Mouse (Mus musculus): ENCODE measurements at regions not wholly inside any gene's neighbourhood (a gene's known extent, or its start where the extent isn't known, plus 50 kb on each side); places are given as distances from the start of the nearest gene placed in this dataset.

- ATAC-seq, result no peak
Measured at GRCm38 (mm10) chr2:173456083-173456482, 66.3 kb upstream of the 1700021F07Rik start.

- no peak for ATAC-seq
Measured at GRCm38 (mm10) chr2:173456924-173457623, 65.3 kb upstream of the 1700021F07Rik start.

DNA sequence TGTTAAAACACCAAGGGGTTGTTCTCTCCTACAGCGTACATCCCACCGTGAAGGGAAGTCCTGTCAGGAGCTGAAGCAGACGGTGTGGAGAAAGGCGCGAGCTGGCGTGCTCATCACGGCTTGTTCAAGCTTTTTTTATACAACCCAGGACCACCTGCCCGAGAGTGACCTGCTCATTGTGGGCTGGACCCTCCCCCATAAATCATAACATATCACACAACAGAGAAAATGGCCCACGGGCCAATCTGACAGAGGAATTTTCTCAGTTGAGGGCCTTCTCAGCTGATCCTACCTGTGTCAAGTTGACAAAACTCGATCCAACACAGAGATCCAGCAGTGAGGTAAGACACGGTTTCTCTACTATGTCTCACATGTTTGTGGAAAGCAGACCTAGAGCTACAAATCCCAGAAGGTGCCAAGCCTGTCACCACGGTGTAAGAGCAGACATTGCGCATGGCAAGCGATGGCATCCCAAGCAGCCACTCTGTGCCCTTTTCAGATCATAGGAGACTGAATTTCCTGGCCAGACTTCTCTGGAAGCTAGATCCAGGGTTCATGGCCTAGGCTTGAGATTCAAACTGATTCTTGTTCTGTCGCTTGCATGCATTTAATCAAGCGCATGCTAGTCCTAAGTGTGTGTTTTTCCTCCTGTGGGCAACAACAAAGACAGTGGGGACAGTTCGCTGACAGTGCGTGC is 64.6 kb upstream of the 1700021F07Rik start:
- no peak for ATAC-seq

DNA sequence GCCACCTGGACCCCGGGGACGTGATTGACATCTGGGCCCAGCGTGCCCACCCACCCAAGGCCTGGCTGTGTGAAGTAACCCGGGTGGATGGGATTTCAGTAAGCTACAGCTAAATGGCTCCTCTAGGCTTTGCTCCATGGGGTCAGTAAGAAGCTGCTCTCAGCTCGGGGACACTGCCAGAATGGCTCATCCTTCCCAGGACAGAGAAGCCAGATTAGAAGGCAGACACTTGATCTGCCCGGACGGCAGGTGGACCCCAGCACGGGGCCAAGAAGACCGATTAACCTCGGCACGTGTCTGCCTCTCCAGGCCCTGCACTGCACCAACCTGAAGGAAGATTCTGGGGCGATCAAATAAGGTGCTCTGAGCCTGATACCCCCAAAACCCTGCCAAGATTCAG is 63.5 kb upstream of the 1700021F07Rik start:
- no peak for ATAC-seq

GRCm38 (mm10) chr2:173463313-173463712 is 59.1 kb upstream of the 1700021F07Rik start:
- no peak for ATAC-seq

- ATAC-seq, result no peak
Measured at GRCm38 (mm10) chr2:173464562-173464961, 57.8 kb upstream of the 1700021F07Rik start.

DNA sequence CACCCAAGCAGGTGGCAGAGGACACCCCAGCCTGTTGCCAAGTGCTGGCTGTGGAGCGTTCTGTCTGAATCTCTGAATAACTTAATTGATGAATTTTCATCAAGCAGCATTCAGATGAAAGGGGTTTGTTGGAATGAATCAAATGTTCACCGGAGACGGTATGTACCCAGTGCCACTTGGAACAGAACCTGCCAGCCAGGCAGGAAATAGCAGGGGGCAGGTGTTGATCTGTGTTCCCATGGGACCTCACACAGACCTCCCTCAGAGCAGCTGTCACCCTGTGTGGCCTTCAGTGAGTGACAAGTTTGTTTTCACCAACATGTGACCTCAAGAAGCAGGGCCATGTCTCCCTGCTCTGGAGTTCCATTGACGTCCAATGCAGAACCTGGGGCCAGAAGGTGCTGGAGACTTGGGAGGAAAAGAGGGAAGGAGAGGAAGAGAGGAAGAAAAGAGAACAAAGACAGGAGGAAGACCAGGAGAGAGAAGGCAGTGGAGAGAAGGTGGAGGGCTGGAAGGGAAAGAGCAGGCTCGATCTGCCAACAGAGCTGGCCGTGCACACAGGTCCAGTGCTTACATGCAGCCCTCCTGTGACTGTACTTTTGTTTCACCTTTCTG is 57.3 kb upstream of the 1700021F07Rik start:
- ATAC-seq, result no peak

GRCm38 (mm10) chr2:173468136-173468535 is 54.2 kb upstream of the 1700021F07Rik start:
- ATAC-seq, result no peak

DNA sequence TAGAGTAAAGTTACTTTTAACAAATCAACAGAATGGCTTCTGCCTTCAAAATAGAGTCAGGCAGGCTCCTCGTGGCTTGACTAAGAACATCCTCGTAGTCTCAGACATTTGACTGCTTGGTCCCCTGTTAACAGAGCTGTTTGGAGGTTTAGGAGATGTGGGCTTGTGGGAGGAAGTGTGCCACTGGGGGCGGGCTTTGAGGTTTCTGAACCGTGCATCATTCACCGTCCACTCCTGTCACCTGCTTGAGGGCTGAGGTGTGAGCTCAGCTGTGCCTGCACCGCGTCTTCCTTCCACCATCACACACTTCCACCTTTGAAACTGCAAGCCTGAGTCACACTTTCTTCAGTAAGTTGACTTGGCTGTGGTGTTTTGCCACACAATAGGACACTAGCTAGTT is 52.6 kb upstream of the 1700021F07Rik start:
- ATAC-seq, result peak; percentile 98

All from inflammation-experienced regulatory T-cells, adult 6 months (primary cell).